Mouse (Mus musculus): ENCODE data around the gene Abraxas1.
A peak's percentile ranks its signal among the peaks of the same experiment; 100 is the strongest.

Abraxas1 gene

GRCm38 (mm10) chr5:100822826-100823225 is 2.1 kb upstream of the Abraxas1 start:
- no peak for DNase-seq (ENCODE audit: low spot score)

GRCm38 (mm10) chr5:100821375-100821774 is 610 bp upstream of the Abraxas1 start:
- no peak for DNase-seq (ENCODE audit: low spot score)

- no peak for DNase-seq (ENCODE audit: low spot score)
Observed at GRCm38 (mm10) chr5:100819568-100820480, 941 bp downstream of the Abraxas1 start.

GRCm38 (mm10) chr5:100818341-100818740 is 2.4 kb downstream of the Abraxas1 start:
- DNase-seq (ENCODE audit: low spot score), result no peak

GRCm38 (mm10) chr5:100798165-100798860 is 22.5 kb downstream of the Abraxas1 start, which contains the start of the genes Helq and Mrps18c:
TSS of gene Helq (minus strand) at chr5:100798598.
TSS of gene Mrps18c (plus strand) at chr5:100798627.
- peak; percentile 87 for DNase-seq (ENCODE audit: low spot score)

- no peak for DNase-seq (ENCODE audit: low spot score)
Observed at GRCm38 (mm10) chr5:100794084-100794483, 26.7 kb downstream of the Abraxas1 start.

GRCm38 (mm10) chr5:100792261-100792660 is 28.5 kb downstream of the Abraxas1 start:
- DNase-seq (ENCODE audit: low spot score), result no peak

- DNase-seq (ENCODE audit: low spot score), result no peak
Observed at GRCm38 (mm10) chr5:100787527-100787926, 33.2 kb downstream of the Abraxas1 start.

GRCm38 (mm10) chr5:100779002-100779401 is 41.8 kb downstream of the Abraxas1 start:
- no peak for DNase-seq (ENCODE audit: low spot score)

GRCm38 (mm10) chr5:100776900-100777299 is 43.9 kb downstream of the Abraxas1 start:
- DNase-seq (ENCODE audit: low spot score), result no peak

GRCm38 (mm10) chr5:100775778-100776404 is 44.9 kb downstream of the Abraxas1 start:
- DNase-seq (ENCODE audit: low spot score), result no peak

GRCm38 (mm10) chr5:100771575-100771974 is 49.2 kb downstream of the Abraxas1 start:
- no peak for DNase-seq (ENCODE audit: low spot score)

- DNase-seq (ENCODE audit: low spot score), result no peak
Observed at GRCm38 (mm10) chr5:100766026-100766425, 54.7 kb downstream of the Abraxas1 start.

- no peak for DNase-seq (ENCODE audit: low spot score)
Observed at GRCm38 (mm10) chr5:100761736-100762135, 59.0 kb downstream of the Abraxas1 start.

- DNase-seq (ENCODE audit: low spot score), result no peak
Observed at GRCm38 (mm10) chr5:100760049-100760663, 60.6 kb downstream of the Abraxas1 start.

- no peak for DNase-seq (ENCODE audit: low spot score)
Observed at GRCm38 (mm10) chr5:100758121-100758520, 62.6 kb downstream of the Abraxas1 start.

All from layer of hippocampus, adult 9-10 months (tissue).